Mouse (Mus musculus): ENCODE data around the gene Best1.

- TF ChIP-seq CTCF (conservative IDR thresholded peaks at IDR 0.05; ENCODE audit: insufficient read depth, insufficient read length, low read depth, low read length) (no peak), POLR2A (IDR thresholded peaks at IDR 0.05; ENCODE audit: low read depth, low read length) (no peak)
Measured at GRCm38 (mm10) chr19:10049533-10049932, 48.1 kb upstream of the Best1 start.

Measured in kidney, adult 2 months (tissue).